Mouse (Mus musculus) liver, adult 2 months (tissue): ENCODE data around the gene Sept9.

Experiments used
- CTCF ChIP-seq: fragments of 200-500 bp; IDR thresholded peaks from 2 replicates; pipeline ENCODE4 v1.5.1; 2011; ENCODE audit warnings: low read depth, low read length, control low read depth
- POLR2A ChIP-seq: fragments of 200-500 bp; IDR thresholded peaks from 2 replicates; pipeline ENCODE4 v1.6.1; 2011; ENCODE audit warnings: low read length, control low read depth; ENCODE audit not compliant: insufficient read depth; ENCODE audit errors: extremely low read depth

- peak; percentile 45 for TF ChIP-seq CTCF
- no peak for TF ChIP-seq POLR2A
Measured at GRCm38 (mm10) chr11:117326140-117326725, 126.8 kb downstream of the Sept9 start.
